Mouse (Mus musculus) spleen, postnatal 0 days (tissue): ENCODE data around the gene 4921509C19Rik. TPM values are rescaled to one million over a fixed set of nuclear protein-coding genes. Genes with fewer than 3 reads are reported as not detected.

ENCODE experiments used
- polyA plus RNA-seq: library from polyadenylated mRNA; unstranded; fragments of >200 nt; fragmentation: Nextera tagmentation; extraction: Ambion mirVana; gene quantifications from 2 replicates; pipeline ENCODE4 v1.2.1, GENCODE M21; 2015

Gene 4921509C19Rik
- polyA plus RNA-seq = not detected in 2 replicates

GRCm38 (mm10) chr2:151476053-151476452, at the start of gene 4921509C19Rik:
Gene 4921509C19Rik, minus strand, starts transcription at chr2:151476153.

GRCm38 (mm10) chr2:151494035-151494803, 18.3 kb upstream of the 4921509C19Rik start, which contains the start of gene Nsfl1c:
Gene Nsfl1c, plus strand, starts transcription at chr2:151494182.

Other genes with a start within 250 kb of the 4921509C19Rik start
- gene Nsfl1c, start 18.0 kb upstream of the 4921509C19Rik start, polyA plus RNA-seq = 86.9 and 91.1 TPM in 2 replicates
- gene Fkbp1a, start 66.3 kb upstream of the 4921509C19Rik start, polyA plus RNA-seq = 154 and 171 TPM in 2 replicates
- gene Sdcbp2, start 96.5 kb upstream of the 4921509C19Rik start, polyA plus RNA-seq = 0.27 and 0.42 TPM in 2 replicates
- gene Snph, start 156.4 kb upstream of the 4921509C19Rik start, polyA plus RNA-seq = 0.04 and 0.10 TPM in 2 replicates
- not detected in 2 replicates for gene Rad21l, start 192.4 kb upstream of the 4921509C19Rik start, polyA plus RNA-seq
- 0.29 TPM in 1 of 2 replicates, not detected in the other for gene Tmem74b, start 225.9 kb upstream of the 4921509C19Rik start, polyA plus RNA-seq